Mouse (Mus musculus) limb, embryonic 13.5 days (tissue): ENCODE data around the gene Dok3. TPM values are rescaled to one million over a fixed set of nuclear protein-coding genes. Genes with fewer than 3 reads are reported as not detected.

Experiments
- ATAC-seq: fragments of 200-750 bp; cut with Nextera tagmentation; 2 replicates; pipeline ENCODE4 v1.8.0; 2017; ENCODE audit warnings: low read depth, moderate number of reproducible peaks, moderate TSS enrichment; ENCODE audit not compliant: low FRiP score
- H3K27ac ChIP-seq: fragments of 300-500 bp; sonication (generic); 2 replicates; pipeline ENCODE4 v1.5.1; 2015; ENCODE audit warnings: inconsistent platforms, mild to moderate bottlenecking, moderate library complexity
- H3K27me3 ChIP-seq: fragments of 300-500 bp; sonication (generic); 2 replicates; pipeline ENCODE4 v1.6.1; 2015; ENCODE audit warnings: mild to moderate bottlenecking, inconsistent platforms
- H3K36me3 ChIP-seq: fragments of 300-500 bp; sonication (generic); 2 replicates; pipeline ENCODE4 v1.6.1; 2015; ENCODE audit warnings: inconsistent platforms, mild to moderate bottlenecking, moderate library complexity
- H3K4me1 ChIP-seq: fragments of 300-500 bp; sonication (generic); 2 replicates; pipeline ENCODE4 v1.6.1; 2015; ENCODE audit warnings: inconsistent platforms
- H3K4me2 ChIP-seq: fragments of 300-500 bp; sonication (generic); replicated peaks from 2 replicates; pipeline ENCODE4 v1.6.1; 2015; ENCODE audit warnings: inconsistent platforms, mild to moderate bottlenecking, moderate library complexity
- H3K4me3 ChIP-seq: fragments of 300-500 bp; sonication (generic); 2 replicates; pipeline ENCODE4 v1.5.1; 2015; ENCODE audit warnings: moderate library complexity, mild to moderate bottlenecking, inconsistent platforms
- H3K9ac ChIP-seq: fragments of 300-500 bp; sonication (generic); 2 replicates; pipeline ENCODE4 v1.6.1; 2015; ENCODE audit warnings: mild to moderate bottlenecking, inconsistent platforms
- H3K9me3 ChIP-seq: fragments of 300-500 bp; sonication (generic); 2 replicates; pipeline ENCODE4 v1.6.1; 2016; ENCODE audit warnings: inconsistent platforms
- WGBS: fragments of 180-500 bp; shearing (Covaris S2); methylation state at CpG from one replicate; pipeline ENCODE4 v1.1.7; 2015; 5-methylcytosine and 5-hydroxymethylcytosine counted together
- polyA plus RNA-seq: library from polyadenylated mRNA; unstranded; fragments of >200 nt; fragmentation: Nextera tagmentation; extraction: Ambion mirVana; gene quantifications from 2 replicates; pipeline ENCODE4 v1.2.1, GENCODE M21; 2015

Dok3 gene
- polyA plus RNA-seq, 1 experiment from 2014 or later, result 2.9 TPM

DNA sequence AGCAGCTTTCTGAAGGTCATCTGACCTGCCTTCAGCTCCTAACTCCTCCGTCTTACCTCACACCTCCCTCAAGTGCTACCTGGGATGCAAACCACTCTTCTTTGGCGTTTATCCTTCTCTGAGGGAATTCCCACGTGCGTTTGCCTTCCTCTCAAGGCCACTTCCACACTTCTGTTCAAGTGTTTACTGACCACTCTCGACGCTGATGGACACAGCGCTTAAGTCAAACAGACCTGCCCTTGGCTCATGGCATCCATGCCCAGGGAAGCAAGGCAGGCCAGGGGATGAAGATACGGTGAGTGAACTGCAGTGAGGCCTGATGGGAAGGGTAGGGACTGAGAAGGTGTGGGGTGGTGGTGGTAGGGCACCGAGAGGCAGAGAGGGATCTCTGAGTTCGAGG, 28.5 kb downstream of the Dok3 start:
- no peak overlapping the region for H3K4me2 ChIP-seq
- no peak overlapping the region for H3K4me3 ChIP-seq
- H3K9ac ChIP-seq, result 0 out of 2 replicates have a peak overlapping the region, but pooled peaks have one; percentile 4
- H3K27me3 ChIP-seq, result no peaks in the 10 kb centered on the region
- peaks cover 78% of the 10 kb centered on the region for H3K36me3 ChIP-seq
- ATAC-seq, result no peak
- WGBS, result 77% methylated on average over 10 of the region's 10 CpGs
- no peaks in the 10 kb centered on the region for H3K9me3 ChIP-seq
- peaks cover 10% of the 10 kb centered on the region for H3K4me1 ChIP-seq
- no peak overlapping the region for H3K27ac ChIP-seq

DNA sequence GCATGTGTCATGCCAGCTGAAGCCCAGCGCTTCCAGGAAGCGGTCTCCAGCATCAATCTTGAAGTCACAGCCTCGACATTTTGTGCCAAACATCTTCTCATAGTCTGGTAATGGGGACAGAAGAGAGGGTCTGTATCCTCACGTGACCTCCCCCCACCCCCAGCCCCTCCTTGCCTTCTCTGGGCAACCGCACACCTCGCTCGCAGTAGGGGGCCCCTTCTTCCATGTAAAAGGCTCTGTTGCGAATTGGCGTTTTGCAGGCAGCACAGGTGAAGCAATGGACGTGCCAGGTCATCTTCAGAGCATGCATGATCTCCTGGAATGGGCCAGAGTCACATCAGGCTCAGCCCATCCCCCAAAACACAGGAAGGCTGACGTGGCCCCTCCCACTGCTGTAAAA, 30.2 kb downstream of the Dok3 start:
- Histone ChIP-seq H3K9me3 (no peaks in the 10 kb centered on the region), H3K27me3 (no peaks in the 10 kb centered on the region), H3K4me2 (no peak overlapping the region), H3K27ac (no peak overlapping the region), H3K4me3 (no peak overlapping the region), H3K9ac (no peak overlapping the region), H3K36me3 (peaks cover 62% of the 10 kb centered on the region), H3K4me1 (peaks cover 22% of the 10 kb centered on the region)
- WGBS, result 62% methylated on average over 11 of the region's 11 CpGs
- no peak for ATAC-seq

DNA sequence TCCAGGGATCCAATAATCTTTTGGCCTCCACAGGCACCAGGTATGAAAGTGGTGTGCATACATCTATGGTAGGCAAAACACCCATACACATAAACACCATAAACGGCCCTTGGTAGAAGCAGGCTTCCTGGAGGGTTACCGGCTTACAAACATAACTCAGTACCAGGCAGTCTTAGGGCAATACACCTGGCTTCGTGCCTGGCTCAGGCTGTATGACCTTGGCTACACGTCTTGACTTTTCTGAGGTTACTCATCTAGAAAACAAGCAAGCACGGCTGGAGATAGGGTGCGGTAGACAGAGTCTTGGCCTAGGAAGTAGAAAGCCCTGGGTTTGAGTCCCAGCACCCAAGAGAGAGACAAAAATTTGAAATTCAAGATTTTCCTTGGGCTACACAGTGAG, 32.4 kb downstream of the Dok3 start:
- Histone ChIP-seq H3K27me3 (no peaks in the 10 kb centered on the region), H3K9ac (no peak overlapping the region), H3K4me3 (no peak overlapping the region), H3K9me3 (no peaks in the 10 kb centered on the region), H3K4me2 (no peak overlapping the region), H3K27ac (no peak overlapping the region), H3K36me3 (peaks cover 39% of the 10 kb centered on the region), H3K4me1 (peaks cover 22% of the 10 kb centered on the region)
- no peak for ATAC-seq
- 90% methylated on average over 6 of the region's 6 CpGs for WGBS

DNA sequence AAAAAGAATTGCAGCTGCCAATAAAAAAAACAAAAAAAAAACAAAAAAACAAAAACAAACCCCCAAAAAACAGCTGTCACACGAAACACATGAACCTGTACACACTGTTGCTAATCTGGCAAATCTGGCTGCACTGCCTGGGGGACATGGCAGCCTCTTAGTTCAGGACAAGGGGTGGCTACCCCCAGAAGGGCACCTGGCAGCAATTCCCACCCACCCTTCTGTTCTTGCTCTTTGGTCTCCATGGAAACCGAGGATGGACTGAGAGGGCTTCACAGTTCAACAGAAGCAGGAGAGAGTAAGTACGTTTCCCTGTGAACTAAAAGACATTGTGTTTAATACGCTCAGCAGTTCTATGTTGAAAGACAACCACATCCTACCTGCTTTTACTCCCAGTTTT, 33.4 kb downstream of the Dok3 start:
- H3K4me3 ChIP-seq, result no peak overlapping the region
- no peak for ATAC-seq
- H3K9ac ChIP-seq, result no peak overlapping the region
- H3K36me3 ChIP-seq, result peaks cover 33% of the 10 kb centered on the region
- no peak overlapping the region for H3K4me2 ChIP-seq
- no peaks in the 10 kb centered on the region for H3K27me3 ChIP-seq
- no peak overlapping the region for H3K27ac ChIP-seq
- peaks cover 22% of the 10 kb centered on the region for H3K4me1 ChIP-seq
- no peaks in the 10 kb centered on the region for H3K9me3 ChIP-seq
- WGBS, result 38% methylated on average over 4 of the region's 4 CpGs

DNA sequence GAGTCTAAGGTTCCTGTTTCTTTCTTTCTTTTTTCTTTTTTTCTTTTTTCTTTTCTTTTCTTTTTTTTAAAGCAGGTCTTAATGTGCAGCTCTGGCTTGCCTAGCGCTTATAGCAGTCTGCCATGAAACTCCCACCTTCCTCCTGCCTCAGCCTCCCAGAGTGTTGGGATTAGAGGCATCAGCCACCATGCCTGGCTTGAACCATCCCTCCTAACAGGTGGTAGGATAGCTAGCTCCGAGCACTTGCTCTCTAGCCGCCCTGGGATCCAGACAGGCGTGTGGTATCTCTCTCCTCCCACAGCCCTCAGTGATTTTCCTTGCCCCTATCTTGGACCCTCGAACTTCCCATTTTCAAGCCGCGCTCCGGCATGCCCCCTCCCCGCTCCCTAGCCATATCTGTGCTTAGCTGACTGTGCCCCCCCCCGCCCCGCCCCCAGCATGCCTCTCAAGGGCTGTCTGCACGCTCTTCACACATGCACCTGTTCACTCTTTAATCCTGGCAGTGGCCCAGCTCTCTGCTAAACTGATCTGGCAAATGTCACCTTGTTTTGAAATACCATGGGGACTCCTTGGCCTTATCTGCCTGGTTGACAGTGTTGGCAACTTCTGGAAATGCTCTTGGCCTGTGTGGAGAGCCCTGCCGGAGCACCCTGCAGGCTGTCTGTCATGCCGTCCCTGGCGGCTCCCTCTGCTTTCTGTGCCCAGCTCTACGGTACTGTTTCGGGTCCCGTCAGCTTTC, 34.0 kb downstream of the Dok3 start:
- H3K27ac ChIP-seq, result no peak overlapping the region
- no peaks in the 10 kb centered on the region for H3K27me3 ChIP-seq
- peaks cover 26% of the 10 kb centered on the region for H3K36me3 ChIP-seq
- H3K4me3 ChIP-seq, result no peak overlapping the region
- 0 out of 2 replicates have a peak overlapping the region, but pooled peaks have one; percentile 14 for H3K4me2 ChIP-seq
- 23% methylated on average over 18 of the region's 18 CpGs for WGBS
- H3K4me1 ChIP-seq, result peaks cover 22% of the 10 kb centered on the region
- H3K9me3 ChIP-seq, result no peaks in the 10 kb centered on the region
- peak; percentile 17; the same call in 1 of the 2 replicates for ATAC-seq
- H3K9ac ChIP-seq, result no peak overlapping the region

DNA sequence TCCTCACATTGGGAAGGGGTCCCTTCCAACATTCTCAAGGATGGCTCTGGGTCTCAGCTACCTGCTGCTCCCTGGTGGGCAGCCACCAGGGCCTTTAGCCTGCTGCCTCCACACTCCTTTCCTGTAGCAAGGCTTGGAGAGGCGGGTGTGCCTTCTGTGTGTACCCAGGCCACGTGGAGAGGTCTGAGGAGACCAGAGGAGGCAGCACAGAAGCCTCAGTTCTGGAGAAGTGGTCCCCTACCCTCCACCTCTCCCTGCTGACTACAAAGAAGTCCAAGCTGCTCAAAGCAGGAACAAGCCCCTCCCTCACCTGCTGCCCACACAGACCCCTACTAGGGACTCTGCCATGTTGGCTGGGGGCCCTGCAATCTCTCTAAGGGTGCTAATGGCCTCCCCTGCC, 34.8 kb downstream of the Dok3 start:
- Histone ChIP-seq H3K9me3 (no peaks in the 10 kb centered on the region), H3K27me3 (no peaks in the 10 kb centered on the region), H3K4me3 (no peak overlapping the region), H3K4me2 (no peak overlapping the region), H3K4me1 (peaks cover 22% of the 10 kb centered on the region), H3K9ac (no peak overlapping the region), H3K27ac (no peak overlapping the region), H3K36me3 (peaks cover 20% of the 10 kb centered on the region)
- ATAC-seq, result no peak
- WGBS, result 13% methylated on average over 2 of the region's 2 CpGs

DNA sequence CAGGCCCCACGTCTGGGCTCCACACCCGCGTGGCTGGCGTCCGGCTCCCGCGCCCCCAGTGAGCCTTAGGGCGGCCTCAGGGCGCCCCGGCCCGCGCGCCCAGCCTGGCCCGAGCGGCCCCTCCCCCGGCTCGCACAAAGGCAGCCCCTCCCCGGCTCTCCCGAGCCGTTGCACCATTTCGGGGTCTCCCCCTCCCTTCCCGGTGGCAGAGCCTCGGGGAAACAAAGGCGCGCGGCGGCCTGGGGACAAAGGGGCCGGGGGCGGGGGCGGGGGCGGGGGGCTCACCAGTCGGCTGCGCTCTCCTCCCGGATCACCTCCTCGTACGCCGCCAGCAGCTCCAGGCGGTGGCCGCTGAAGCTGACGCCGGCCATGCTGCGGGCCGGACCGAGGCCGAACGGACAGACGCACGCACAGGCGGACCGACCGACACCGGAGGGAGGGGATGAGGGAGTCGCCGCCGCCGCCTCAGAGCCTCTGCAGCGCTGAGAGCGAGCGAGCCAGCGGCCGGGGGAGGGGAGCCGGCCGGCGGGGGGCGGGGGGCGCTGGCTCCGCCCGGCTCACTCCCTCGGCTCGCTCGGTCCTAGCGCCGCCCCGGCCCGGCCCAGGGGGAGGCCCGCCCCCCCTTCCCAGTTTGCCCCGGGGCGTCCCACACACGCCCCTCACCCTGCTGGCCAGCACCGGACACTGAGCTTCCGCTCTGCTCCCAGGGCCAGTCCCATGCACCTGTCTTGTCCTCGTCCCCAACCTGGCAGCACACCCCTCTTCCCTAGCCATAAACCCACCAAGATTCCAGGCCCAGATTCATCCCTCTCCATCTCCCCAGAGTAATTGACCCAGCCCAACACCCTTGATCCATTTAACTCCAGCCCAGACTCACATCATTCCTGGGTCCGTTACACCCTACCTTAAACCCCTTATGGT, 41.3 kb downstream of the Dok3 start, which contains the start of gene Dbn1:
Dbn1 (minus strand) TSS at position 534 of the 921 bp plus-strand sequence.
- peak; percentile 90 for ATAC-seq
- H3K4me1 ChIP-seq, result peaks cover 46% of the 10 kb centered on the region

DNA sequence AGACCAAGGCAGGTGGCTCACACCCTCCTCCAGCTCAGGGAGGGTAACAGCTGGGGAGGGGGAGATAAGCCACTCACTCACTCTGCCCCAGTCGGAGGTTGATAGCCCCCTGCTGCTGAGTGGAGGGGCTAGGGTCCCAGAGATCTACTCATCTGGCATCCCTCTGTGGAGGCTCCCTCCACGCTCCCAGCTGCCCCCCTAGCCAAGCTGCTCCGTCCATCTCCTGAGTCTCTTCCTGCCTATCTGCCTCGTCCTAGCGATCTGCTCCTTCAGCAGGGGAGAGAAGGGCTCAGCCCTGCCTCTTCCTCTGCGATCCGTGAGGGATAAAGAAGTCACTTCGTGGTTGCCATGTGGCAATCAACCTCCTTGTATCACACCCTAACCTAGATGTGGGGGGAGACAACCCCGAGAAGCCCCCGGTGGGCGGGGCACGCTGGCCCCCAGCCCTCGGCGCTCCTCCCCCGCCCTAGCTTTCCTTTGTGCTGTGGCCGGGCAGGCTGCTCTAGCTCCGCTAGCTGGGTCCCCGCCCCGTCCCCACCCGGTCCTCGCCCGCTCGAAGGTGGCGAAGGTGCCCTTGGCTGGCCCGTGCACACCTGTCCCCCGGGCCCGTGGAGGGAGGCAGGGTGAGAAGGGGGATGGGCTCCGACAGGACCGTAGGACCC, 42.0 kb downstream of the Dok3 start:
- H3K9me3 ChIP-seq, result no peaks in the 10 kb centered on the region
- H3K27me3 ChIP-seq, result no peaks in the 10 kb centered on the region
- peak overlapping the region; percentile 86 for H3K4me3 ChIP-seq
- 0% methylated on average over 28 of the region's 29 CpGs for WGBS
- peak overlapping the region; percentile 100 for H3K9ac ChIP-seq
- peaks cover 52% of the 10 kb centered on the region for H3K4me1 ChIP-seq
- peak overlapping the region; percentile 96 for H3K4me2 ChIP-seq
- H3K36me3 ChIP-seq, result peaks cover 20% of the 10 kb centered on the region
- H3K27ac ChIP-seq, result peak overlapping the region; percentile 95
- ATAC-seq, result peak; percentile 38

More for the DNA sequence above, 41.3 kb downstream of the Dok3 start, which contains the start of gene Dbn1:
- peaks cover 12% of the 10 kb centered on the region for H3K36me3 ChIP-seq
- H3K4me2 ChIP-seq, result peak within 1 kb of the TSS; percentile 96
- no peaks in the 10 kb centered on the region for H3K9me3 ChIP-seq
- no peaks in the 10 kb centered on the region for H3K27me3 ChIP-seq
- peak within 1 kb of the TSS; percentile 100 for H3K9ac ChIP-seq
- WGBS, result under 1% methylated on average over 58 of the region's 83 CpGs
- peak within 1 kb of the TSS; percentile 95 for H3K27ac ChIP-seq
- H3K4me3 ChIP-seq, result peak within 1 kb of the TSS; percentile 86

DNA sequence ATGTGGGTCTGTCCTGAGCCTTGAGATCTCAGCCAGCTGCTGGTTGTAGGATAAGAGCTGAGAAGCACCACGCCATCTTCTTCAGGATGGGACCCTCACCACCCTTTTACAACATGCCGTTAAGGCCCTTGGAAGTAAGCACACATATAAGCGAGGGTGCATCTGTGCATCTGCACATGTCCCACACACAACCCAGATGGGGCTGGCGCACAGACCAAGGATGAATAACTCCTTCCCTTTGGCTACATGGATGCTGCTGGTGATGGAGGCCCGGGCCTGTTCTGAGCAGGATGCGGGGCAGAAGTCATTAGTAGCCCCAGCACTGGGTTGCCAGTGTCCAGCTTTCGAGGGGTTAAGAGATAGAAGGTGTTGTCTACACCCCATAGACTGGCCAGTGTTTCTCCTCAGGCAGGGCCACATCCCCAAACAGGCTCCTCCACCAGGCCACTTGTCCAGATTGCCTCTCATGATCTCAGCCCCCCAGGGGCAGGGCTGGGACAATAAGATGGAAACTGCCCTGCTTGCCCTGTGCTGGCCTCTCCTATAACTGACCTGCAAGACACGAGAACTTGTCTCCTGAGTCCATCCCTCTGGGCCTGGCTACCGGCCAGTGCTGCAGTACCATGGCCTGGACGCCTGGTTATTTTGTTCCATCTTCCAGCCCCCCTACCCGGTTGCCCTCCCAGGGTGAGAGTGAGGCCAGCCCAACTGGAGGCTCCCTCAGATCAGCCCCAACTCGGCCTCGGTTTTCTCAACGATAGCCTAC, 42.9 kb downstream of the Dok3 start:
- Histone ChIP-seq H3K27me3 (no peaks in the 10 kb centered on the region), H3K36me3 (peaks cover 28% of the 10 kb centered on the region), H3K4me1 (peaks cover 52% of the 10 kb centered on the region), H3K4me2 (peak overlapping the region; percentile 96), H3K9me3 (no peaks in the 10 kb centered on the region), H3K4me3 (peak overlapping the region; percentile 86), H3K27ac (peak overlapping the region; percentile 95; the same call in 1 of the 2 replicates), H3K9ac (peak overlapping the region; percentile 100)
- WGBS, result 34% methylated on average over 14 of the region's 14 CpGs
- no peak for ATAC-seq

DNA sequence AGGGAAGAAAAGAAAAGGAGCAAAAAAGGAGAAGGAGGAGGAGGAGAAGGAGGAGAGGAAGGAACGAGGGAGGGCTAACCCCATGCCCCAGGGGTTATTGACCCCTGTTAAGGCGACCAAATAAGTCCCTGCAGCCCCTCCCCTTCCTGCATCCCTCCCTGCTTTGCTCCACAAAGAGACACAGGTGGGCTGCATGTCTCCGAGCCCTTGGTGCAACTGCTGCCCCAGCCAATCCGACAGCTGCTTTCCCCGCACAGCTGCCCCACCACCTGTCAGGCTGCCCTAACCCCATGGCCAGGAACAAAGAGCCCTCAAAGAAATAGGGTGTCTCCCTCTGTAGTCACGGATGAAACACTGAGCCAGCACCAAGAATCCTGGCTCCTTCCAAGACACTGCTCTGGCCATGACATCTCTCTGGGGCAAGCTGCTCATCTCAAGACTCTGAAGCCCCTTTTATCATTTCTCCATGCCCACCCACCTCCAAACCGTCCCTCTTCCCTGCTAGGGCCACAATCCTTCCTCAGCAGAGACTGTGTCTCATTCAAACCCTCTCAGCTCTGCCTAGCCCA, 44.5 kb downstream of the Dok3 start:
- H3K9me3 ChIP-seq, result no peaks in the 10 kb centered on the region
- no peak for ATAC-seq
- H3K36me3 ChIP-seq, result peaks cover 44% of the 10 kb centered on the region
- peak overlapping the region; percentile 96 for H3K4me2 ChIP-seq
- 29% methylated on average over 7 of the region's 7 CpGs for WGBS
- peak overlapping the region; percentile 100 for H3K9ac ChIP-seq
- H3K4me3 ChIP-seq, result peak overlapping the region; percentile 86; the same call in 1 of the 2 replicates
- H3K27ac ChIP-seq, result no peak overlapping the region; the same call in 1 of the 2 replicates
- H3K4me1 ChIP-seq, result peaks cover 52% of the 10 kb centered on the region
- no peaks in the 10 kb centered on the region for H3K27me3 ChIP-seq

DNA sequence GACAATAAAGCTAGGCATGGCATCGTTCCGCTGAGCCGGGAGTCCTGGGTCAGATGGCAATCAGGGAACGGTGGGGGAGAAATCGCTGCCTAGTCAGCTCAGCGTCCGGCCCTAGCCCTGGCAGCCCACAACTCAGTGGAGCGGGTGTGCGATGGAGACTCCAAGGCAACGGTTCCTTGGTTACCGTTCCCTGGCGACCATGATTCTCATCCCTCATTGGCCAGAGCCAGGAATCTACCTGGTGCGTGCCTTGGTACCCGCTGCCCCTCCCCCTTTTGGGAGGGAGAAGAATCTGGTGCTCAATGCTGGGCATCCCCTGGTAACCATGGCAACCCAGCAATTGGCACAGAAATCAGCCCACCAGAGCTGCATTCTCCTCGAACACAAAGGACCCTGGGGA, 45.5 kb downstream of the Dok3 start:
- WGBS, result 59% methylated on average over 15 of the region's 15 CpGs
- H3K9me3 ChIP-seq, result no peaks in the 10 kb centered on the region
- ATAC-seq, result no peak
- H3K4me1 ChIP-seq, result peaks cover 52% of the 10 kb centered on the region
- peaks cover 54% of the 10 kb centered on the region for H3K36me3 ChIP-seq
- no peak overlapping the region for H3K9ac ChIP-seq
- H3K4me2 ChIP-seq, result peak overlapping the region; percentile 96; the same call in 1 of the 2 replicates
- no peaks in the 10 kb centered on the region for H3K27me3 ChIP-seq
- H3K27ac ChIP-seq, result no peak overlapping the region
- no peak overlapping the region for H3K4me3 ChIP-seq
